Mouse (Mus musculus): ENCODE data around the gene Gm49345. TPM values are rescaled to one million over a fixed set of nuclear protein-coding genes. Genes with fewer than 3 reads are reported as not detected.

Gm49345 gene
- polyA plus RNA-seq, 1 experiment from 2014 or later, result not detected

- H3K4me1 ChIP-seq, result 0 out of 2 replicates have a peak, but pooled peaks cover under 1% of the 10 kb centered on the region
- no peaks in the 10 kb centered on the region for H3K27me3 ChIP-seq (replicated peaks)
- H3K36me3 ChIP-seq (replicated peaks), result peaks cover 39% of the 10 kb centered on the region
- ATAC-seq (replicated peaks), result no peak
- no peak overlapping the region for H3K4me3 ChIP-seq
- WGBS, result 89% methylated on average over 1 of the region's 1 CpGs
- no peak overlapping the region for H3K4me2 ChIP-seq
- H3K9me3 ChIP-seq, result no peaks in the 10 kb centered on the region
- H3K27ac ChIP-seq, result no peak overlapping the region
- H3K9ac ChIP-seq, result no peak overlapping the region
Measured at GRCm38 (mm10) chr13:67545941-67546340, 91.6 kb downstream of the Gm49345 start.

Other genes with a start within 250 kb of the Gm49345 start
- gene Zfp429, start 237.9 kb downstream of the Gm49345 start, polyA plus RNA-seq (2015; fragmentation: Nextera tagmentation; extraction: Ambion mirVana), result 4.2 and 4.9 TPM in 2 replicates
- gene Zfp459, start 216.4 kb downstream of the Gm49345 start, polyA plus RNA-seq (2015; fragmentation: Nextera tagmentation; extraction: Ambion mirVana), result 1.0 and 1.3 TPM in 2 replicates
- gene Zfp874a, start 186.1 kb downstream of the Gm49345 start, polyA plus RNA-seq (2015; fragmentation: Nextera tagmentation; extraction: Ambion mirVana), result 5.6 and 6.6 TPM in 2 replicates
- 2.3 and 3.0 TPM in 2 replicates for gene Zfp874b, start 153.5 kb downstream of the Gm49345 start, polyA plus RNA-seq (2015; fragmentation: Nextera tagmentation; extraction: Ambion mirVana)
- gene Zfp58, start 137.2 kb downstream of the Gm49345 start, polyA plus RNA-seq (2015; fragmentation: Nextera tagmentation; extraction: Ambion mirVana), result 13.0 and 13.7 TPM in 2 replicates
- gene Gm26965, start 111.6 kb downstream of the Gm49345 start, polyA plus RNA-seq (2015; fragmentation: Nextera tagmentation; extraction: Ambion mirVana), result not detected in 2 replicates
- 36.8 and 39.6 TPM in 2 replicates for gene Zfp87, start 111.6 kb downstream of the Gm49345 start, polyA plus RNA-seq (2015; fragmentation: Nextera tagmentation; extraction: Ambion mirVana)
- 13.4 and 14.7 TPM in 2 replicates for gene Zfp748, start 83.9 kb downstream of the Gm49345 start, polyA plus RNA-seq (2015; fragmentation: Nextera tagmentation; extraction: Ambion mirVana)
- 4.7 and 4.9 TPM in 2 replicates for gene Zfp729b, start 28.1 kb downstream of the Gm49345 start, polyA plus RNA-seq (2015; fragmentation: Nextera tagmentation; extraction: Ambion mirVana)
- gene Zfp729a, start within 50 bp of the Gm49345 start, polyA plus RNA-seq (2015; fragmentation: Nextera tagmentation; extraction: Ambion mirVana), result 3.1 and 3.6 TPM in 2 replicates
- 15.5 and 16.8 TPM in 2 replicates for gene Zfp738, start 49.3 kb upstream of the Gm49345 start, polyA plus RNA-seq (2015; fragmentation: Nextera tagmentation; extraction: Ambion mirVana)
- 9.7 and 10.3 TPM in 2 replicates for gene Zfp65, start 91.4 kb upstream of the Gm49345 start, polyA plus RNA-seq (2015; fragmentation: Nextera tagmentation; extraction: Ambion mirVana)
- gene Zfp85, start 117.5 kb upstream of the Gm49345 start, polyA plus RNA-seq (2015; fragmentation: Nextera tagmentation; extraction: Ambion mirVana), result 8.6 and 9.7 TPM in 2 replicates
- gene Zfp493, start 141.9 kb upstream of the Gm49345 start, polyA plus RNA-seq (2015; fragmentation: Nextera tagmentation; extraction: Ambion mirVana), result 3.2 and 3.5 TPM in 2 replicates
- 14.4 and 14.5 TPM in 2 replicates for gene Zfp273, start 176.0 kb upstream of the Gm49345 start, polyA plus RNA-seq (2015; fragmentation: Nextera tagmentation; extraction: Ambion mirVana)
- gene Gm10037, start 193.3 kb upstream of the Gm49345 start, polyA plus RNA-seq (2015; fragmentation: Nextera tagmentation; extraction: Ambion mirVana), result 5.5 and 7.0 TPM in 2 replicates
- 0.31 TPM in 2 replicates for gene BC048507, start 225.6 kb upstream of the Gm49345 start, polyA plus RNA-seq (2015; fragmentation: Nextera tagmentation; extraction: Ambion mirVana)